Mouse (Mus musculus) forebrain, embryonic 15.5 days (tissue): ENCODE data around the gene 1700016D06Rik. TPM values are rescaled to one million over a fixed set of nuclear protein-coding genes. Genes with fewer than 3 reads are reported as not detected.
A peak's percentile ranks its signal among the peaks of the same experiment; 100 is the strongest.

Source experiments
- ATAC-seq: fragments of 200-750 bp; cut with Nextera tagmentation; replicated peaks from 2 replicates; pipeline ENCODE4 v1.8.0; 2017; ENCODE audit warnings: mild to moderate bottlenecking, moderate TSS enrichment, moderate library complexity
- H3K27ac ChIP-seq: fragments of 300-500 bp; sonication (generic); replicated peaks from 2 replicates; pipeline ENCODE4 v1.5.1; 2015; ENCODE audit warnings: mild to moderate bottlenecking, inconsistent platforms
- H3K27me3 ChIP-seq: fragments of 300-500 bp; sonication (generic); 2 replicates; pipeline ENCODE4 v1.6.1; 2015; ENCODE audit warnings: inconsistent platforms
- H3K36me3 ChIP-seq: fragments of 300-500 bp; sonication (generic); 2 replicates; pipeline ENCODE4 v1.6.1; 2015; ENCODE audit warnings: mild to moderate bottlenecking, inconsistent platforms
- H3K4me1 ChIP-seq: fragments of 300-500 bp; sonication (generic); 2 replicates; pipeline ENCODE4 v1.6.1; 2015; ENCODE audit warnings: inconsistent platforms
- H3K4me2 ChIP-seq: fragments of 300-500 bp; sonication (generic); replicated peaks from 2 replicates; pipeline ENCODE4 v1.6.1; 2015; ENCODE audit warnings: mild to moderate bottlenecking, inconsistent platforms
- H3K4me3 ChIP-seq: fragments of 300-500 bp; sonication (generic); 2 replicates; pipeline ENCODE4 v1.5.1; 2015; ENCODE audit warnings: mild to moderate bottlenecking, inconsistent platforms
- H3K9ac ChIP-seq: fragments of 300-500 bp; sonication (generic); replicated peaks from 2 replicates; pipeline ENCODE4 v1.6.1; 2015; ENCODE audit warnings: mild to moderate bottlenecking, inconsistent platforms
- H3K9me3 ChIP-seq: fragments of 300-500 bp; sonication (generic); 2 replicates; pipeline ENCODE4 v1.6.1; 2016; ENCODE audit warnings: inconsistent platforms
- WGBS: fragments of 180-500 bp; shearing (Covaris S2); methylation state at CpG from one replicate; pipeline ENCODE4 v1.1.7; 2015; ENCODE audit warnings: mixed read lengths; 5-methylcytosine and 5-hydroxymethylcytosine counted together
- polyA plus RNA-seq: library from polyadenylated mRNA; unstranded; fragments of >200 nt; fragmentation: Nextera tagmentation; extraction: Ambion mirVana; gene quantifications from 2 replicates; pipeline ENCODE4 v1.2.1, GENCODE M21; 2015

The 1700016D06Rik gene
- polyA plus RNA-seq, 1 experiment from 2014 or later: 0.25 TPM

DNA sequence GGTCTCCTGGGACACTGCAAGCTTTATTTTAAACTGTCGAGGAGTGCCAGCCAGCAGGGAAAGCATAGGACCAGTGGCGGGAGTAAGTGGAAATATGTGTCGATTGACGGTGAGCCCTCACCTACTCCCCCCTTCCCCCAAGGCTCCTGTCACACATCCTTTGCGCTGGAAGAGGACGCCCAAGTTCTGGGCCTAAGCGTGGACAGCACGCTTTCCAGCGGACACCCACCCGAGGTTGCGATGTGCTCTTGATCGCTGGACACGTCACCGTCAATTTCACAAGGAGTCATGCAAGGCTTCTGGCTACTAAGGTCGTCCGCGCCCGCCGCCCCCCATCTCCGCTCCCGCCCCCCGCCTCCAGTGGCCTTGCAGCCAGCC is 26.4 kb upstream of the 1700016D06Rik start:
- Histone ChIP-seq H3K27me3 (no peaks in the 10 kb centered on the region; the same call in 1 of the 2 replicates), H3K27ac (peak overlapping the region; percentile 100), H3K9ac (peak overlapping the region; percentile 98), H3K4me2 (peak overlapping the region; percentile 70), H3K9me3 (no peaks in the 10 kb centered on the region), H3K36me3 (peaks cover 3% of the 10 kb centered on the region; the same call in 1 of the 2 replicates), H3K4me3 (peak overlapping the region; percentile 94), H3K4me1 (peaks cover 31% of the 10 kb centered on the region)
- 2% methylated on average over 22 of the region's 22 CpGs for WGBS
- peak; percentile 17 for ATAC-seq

DNA sequence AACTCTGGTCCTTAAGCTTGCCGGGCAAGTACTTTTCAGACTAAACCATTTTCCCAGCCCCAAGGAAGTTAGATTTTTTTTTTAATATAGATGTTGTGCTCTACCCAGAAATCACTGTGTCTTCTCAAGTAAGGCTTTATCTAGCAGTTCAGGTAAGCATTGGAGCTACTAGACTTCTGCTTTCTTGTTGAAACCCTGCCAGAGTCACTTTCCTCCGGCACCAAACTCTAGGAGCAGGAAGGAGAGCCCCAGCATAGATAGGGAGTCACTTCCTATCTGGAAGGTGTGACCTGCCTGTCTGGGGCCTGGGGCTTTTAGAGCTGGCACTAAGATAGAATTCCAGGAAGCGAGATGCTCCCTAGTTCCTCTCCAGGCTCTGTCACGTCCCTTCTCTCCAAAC is 16.3 kb upstream of the 1700016D06Rik start:
- 82% methylated on average over 4 of the region's 4 CpGs for WGBS
- Histone ChIP-seq H3K4me1 (no peaks in the 10 kb centered on the region), H3K9me3 (no peaks in the 10 kb centered on the region), H3K4me3 (no peak overlapping the region), H3K36me3 (no peaks in the 10 kb centered on the region), H3K9ac (no peak overlapping the region), H3K27me3 (0 out of 2 replicates have a peak, but pooled peaks cover 5% of the 10 kb centered on the region), H3K27ac (no peak overlapping the region), H3K4me2 (no peak overlapping the region)
- ATAC-seq: no peak

DNA sequence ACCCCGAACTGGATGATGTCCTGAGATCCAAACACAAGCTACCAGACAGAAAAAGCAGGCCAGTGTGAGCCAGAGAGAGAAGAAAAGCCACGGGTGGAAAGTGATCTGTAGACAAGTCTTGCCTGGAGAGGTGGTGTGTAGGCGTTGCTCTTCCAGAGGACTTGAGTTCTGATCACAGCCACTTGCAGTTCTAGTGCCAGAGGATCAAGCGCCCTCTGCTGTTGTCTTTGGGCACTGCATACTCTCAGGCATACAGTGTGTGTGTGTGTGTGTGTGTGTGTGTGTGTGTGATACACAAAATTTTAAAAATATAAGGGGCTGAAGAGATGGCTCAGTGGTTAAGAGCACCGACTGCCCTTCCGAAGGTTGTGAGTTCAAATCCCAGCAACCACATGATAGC is 11.4 kb upstream of the 1700016D06Rik start:
- no peaks in the 10 kb centered on the region for H3K9me3 ChIP-seq
- H3K9ac ChIP-seq: no peak overlapping the region
- no peak overlapping the region for H3K27ac ChIP-seq
- no peak overlapping the region for H3K4me2 ChIP-seq
- no peaks in the 10 kb centered on the region for H3K27me3 ChIP-seq
- 85% methylated on average over 6 of the region's 6 CpGs for WGBS
- no peak for ATAC-seq
- no peaks in the 10 kb centered on the region for H3K4me1 ChIP-seq
- H3K36me3 ChIP-seq: no peaks in the 10 kb centered on the region
- no peak overlapping the region for H3K4me3 ChIP-seq

DNA sequence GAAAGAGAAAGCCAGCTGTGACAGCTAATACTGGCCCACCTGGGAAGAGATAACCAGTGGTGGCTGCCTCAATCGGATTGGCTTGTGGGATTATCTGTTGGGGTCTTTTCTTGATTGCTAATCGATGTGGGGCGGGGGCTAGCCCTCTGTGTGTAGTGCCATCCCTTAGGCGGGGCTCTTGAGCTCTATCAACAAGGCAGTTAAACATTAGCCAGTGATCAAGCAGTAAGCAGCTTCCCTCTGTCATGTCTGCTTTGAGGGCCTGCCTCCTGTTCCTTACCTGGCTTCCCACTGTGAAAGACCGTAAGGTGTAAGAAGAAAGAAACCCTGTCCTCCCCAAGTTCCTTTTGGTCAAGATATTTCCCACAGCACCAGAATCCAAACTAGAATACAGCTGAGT is 9.6 kb upstream of the 1700016D06Rik start:
- H3K9ac ChIP-seq: no peak overlapping the region
- no peaks in the 10 kb centered on the region for H3K4me1 ChIP-seq
- H3K36me3 ChIP-seq: no peaks in the 10 kb centered on the region
- no peak overlapping the region for H3K27ac ChIP-seq
- no peak overlapping the region for H3K4me3 ChIP-seq
- ATAC-seq: no peak
- no peaks in the 10 kb centered on the region for H3K27me3 ChIP-seq
- no peaks in the 10 kb centered on the region for H3K9me3 ChIP-seq
- WGBS: 50% methylated on average over 5 of the region's 5 CpGs
- no peak overlapping the region for H3K4me2 ChIP-seq

DNA sequence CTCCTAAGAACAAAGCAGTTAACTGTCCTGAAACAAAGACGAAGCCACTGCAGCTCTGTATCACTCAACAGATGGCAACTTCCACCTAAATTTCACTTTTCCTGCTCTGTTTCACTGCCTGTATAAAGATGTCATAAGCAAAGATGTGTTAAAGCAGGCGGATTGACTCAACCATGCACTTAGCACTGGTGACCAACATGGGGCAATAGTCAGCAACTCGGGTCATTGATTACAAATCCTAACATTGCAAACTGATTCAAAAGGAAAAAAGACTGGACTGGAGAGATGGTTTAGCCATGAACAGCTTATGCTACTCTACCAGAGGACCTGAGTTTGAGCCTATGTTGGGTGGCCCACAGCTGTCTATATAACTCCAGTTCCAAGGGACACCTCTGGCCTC is 8.7 kb upstream of the 1700016D06Rik start:
- H3K4me2 ChIP-seq: no peak overlapping the region
- H3K9me3 ChIP-seq: no peaks in the 10 kb centered on the region
- no peaks in the 10 kb centered on the region for H3K36me3 ChIP-seq
- no peak overlapping the region for H3K9ac ChIP-seq
- H3K27ac ChIP-seq: no peak overlapping the region
- no peaks in the 10 kb centered on the region for H3K4me1 ChIP-seq
- no peak overlapping the region for H3K4me3 ChIP-seq
- no peaks in the 10 kb centered on the region for H3K27me3 ChIP-seq
- 85% methylated on average over 3 of the region's 3 CpGs for WGBS
- ATAC-seq: no peak

DNA sequence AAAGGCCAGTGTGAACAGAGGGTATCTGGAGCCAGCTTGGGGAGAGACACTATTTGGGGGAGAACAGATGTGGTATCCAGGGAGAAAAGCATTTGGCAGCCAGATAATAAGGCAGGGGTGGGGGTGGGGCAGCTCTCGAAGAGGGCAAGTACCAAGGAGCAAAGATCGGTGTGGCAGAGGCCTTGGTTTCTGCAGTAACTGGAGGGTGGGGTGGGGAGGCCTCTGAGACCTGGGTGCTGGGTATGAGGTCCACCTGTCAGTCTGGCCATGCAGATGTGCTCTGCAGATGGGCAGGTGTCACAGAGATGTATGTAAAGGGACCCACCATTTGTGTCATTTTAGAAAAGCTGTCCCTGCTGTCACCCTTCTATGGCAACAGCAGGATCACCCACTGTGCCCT is 8.0 kb upstream of the 1700016D06Rik start:
- WGBS: 58% methylated on average over 2 of the region's 2 CpGs
- Histone ChIP-seq H3K4me3 (no peak overlapping the region), H3K27ac (no peak overlapping the region), H3K36me3 (no peaks in the 10 kb centered on the region), H3K9ac (no peak overlapping the region), H3K9me3 (no peaks in the 10 kb centered on the region), H3K4me2 (no peak overlapping the region), H3K4me1 (no peaks in the 10 kb centered on the region), H3K27me3 (no peaks in the 10 kb centered on the region)
- ATAC-seq: no peak

DNA sequence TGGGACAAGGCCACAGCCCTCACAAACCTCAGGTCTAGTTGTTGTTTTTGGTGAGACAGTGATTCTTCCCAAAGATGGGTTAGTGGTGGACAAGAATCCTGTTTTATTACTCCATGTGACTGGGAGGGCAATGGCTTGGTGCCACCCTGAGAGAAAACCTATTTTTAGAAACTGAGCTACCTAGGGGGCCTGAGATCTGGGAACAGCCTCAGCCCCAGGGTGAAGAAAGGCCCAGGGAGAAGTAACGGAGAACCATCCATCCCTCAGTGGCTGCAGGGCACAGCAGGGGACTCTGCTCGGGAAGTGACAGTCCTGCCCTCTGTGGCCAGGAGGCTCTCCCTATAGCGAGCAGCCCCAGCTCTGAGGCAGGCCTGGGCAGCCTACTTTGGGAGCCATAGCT is 6.8 kb upstream of the 1700016D06Rik start:
- no peaks in the 10 kb centered on the region for H3K27me3 ChIP-seq
- H3K4me3 ChIP-seq: no peak overlapping the region
- H3K4me2 ChIP-seq: no peak overlapping the region
- ATAC-seq: no peak
- no peaks in the 10 kb centered on the region for H3K4me1 ChIP-seq
- no peak overlapping the region for H3K27ac ChIP-seq
- WGBS: 28% methylated on average over 3 of the region's 3 CpGs
- H3K9me3 ChIP-seq: no peaks in the 10 kb centered on the region
- H3K9ac ChIP-seq: no peak overlapping the region
- no peaks in the 10 kb centered on the region for H3K36me3 ChIP-seq

DNA sequence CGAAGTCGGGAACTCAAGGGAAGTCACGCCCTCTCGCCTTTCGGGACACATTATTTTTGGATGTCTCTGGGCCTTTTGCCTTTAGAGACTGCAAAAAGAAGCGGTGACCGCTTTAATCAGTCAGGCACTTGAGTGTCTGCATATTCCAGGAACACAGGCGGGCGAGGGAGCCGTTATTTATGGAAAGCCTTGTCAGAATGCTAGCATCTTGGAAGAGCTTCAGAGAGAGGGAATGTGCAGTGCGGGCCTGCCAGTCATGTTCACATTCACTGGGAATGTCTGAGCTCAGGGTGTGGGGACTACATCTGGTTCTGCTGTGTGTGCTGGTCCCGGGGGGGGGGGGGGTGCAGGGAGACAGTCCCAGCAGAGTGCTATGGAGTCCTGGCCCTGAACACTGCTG is 5.0 kb upstream of the 1700016D06Rik start:
- H3K9ac ChIP-seq: no peak overlapping the region
- 83% methylated on average over 12 of the region's 12 CpGs for WGBS
- H3K9me3 ChIP-seq: no peaks in the 10 kb centered on the region
- no peaks in the 10 kb centered on the region for H3K36me3 ChIP-seq
- ATAC-seq: no peak
- no peak overlapping the region for H3K4me3 ChIP-seq
- no peaks in the 10 kb centered on the region for H3K27me3 ChIP-seq
- H3K4me2 ChIP-seq: no peak overlapping the region
- no peaks in the 10 kb centered on the region for H3K4me1 ChIP-seq
- 0 out of 2 replicates have a peak overlapping the region, but pooled peaks have one; percentile 21 for H3K27ac ChIP-seq

DNA sequence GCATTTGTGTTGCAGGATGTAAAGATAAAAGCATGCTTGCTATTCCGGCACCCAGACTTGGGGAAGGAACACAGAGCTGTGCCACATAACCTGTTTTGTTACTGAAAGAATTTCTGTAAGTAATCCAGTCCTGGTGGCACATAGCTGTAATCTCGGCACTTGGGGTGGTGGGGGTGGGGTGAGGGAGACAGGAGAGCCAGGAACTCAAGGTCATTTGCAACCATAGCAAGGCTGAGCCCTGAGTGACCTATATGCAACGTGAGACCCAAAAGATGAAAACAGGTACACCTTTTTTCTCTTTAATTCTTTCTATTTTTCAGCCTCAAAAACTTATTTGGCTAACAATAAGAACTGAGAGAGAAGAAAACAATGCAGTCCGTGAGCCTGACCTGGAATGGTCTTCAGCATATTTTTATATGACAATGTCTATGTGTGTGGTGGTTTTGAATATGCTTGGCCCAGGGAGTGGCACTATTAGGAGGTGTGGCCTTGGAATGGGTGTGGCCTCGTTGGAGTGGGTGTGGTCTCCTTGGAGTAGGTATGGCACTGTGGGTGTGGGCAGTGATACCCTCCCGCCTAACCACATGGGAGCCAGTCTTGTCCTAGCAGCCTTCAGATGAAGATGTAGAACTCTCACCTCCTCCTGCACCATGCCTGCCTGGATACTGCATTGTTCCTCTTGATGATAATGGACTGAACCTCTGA is 4.0 kb upstream of the 1700016D06Rik start:
- no peaks in the 10 kb centered on the region for H3K27me3 ChIP-seq
- H3K4me3 ChIP-seq: no peak overlapping the region
- no peak overlapping the region for H3K9ac ChIP-seq
- peaks cover 3% of the 10 kb centered on the region for H3K4me1 ChIP-seq
- H3K27ac ChIP-seq: no peak overlapping the region
- WGBS: 72% methylated on average over 6 of the region's 6 CpGs
- no peak overlapping the region for H3K4me2 ChIP-seq
- H3K9me3 ChIP-seq: no peaks in the 10 kb centered on the region
- H3K36me3 ChIP-seq: no peaks in the 10 kb centered on the region
- ATAC-seq: no peak

DNA sequence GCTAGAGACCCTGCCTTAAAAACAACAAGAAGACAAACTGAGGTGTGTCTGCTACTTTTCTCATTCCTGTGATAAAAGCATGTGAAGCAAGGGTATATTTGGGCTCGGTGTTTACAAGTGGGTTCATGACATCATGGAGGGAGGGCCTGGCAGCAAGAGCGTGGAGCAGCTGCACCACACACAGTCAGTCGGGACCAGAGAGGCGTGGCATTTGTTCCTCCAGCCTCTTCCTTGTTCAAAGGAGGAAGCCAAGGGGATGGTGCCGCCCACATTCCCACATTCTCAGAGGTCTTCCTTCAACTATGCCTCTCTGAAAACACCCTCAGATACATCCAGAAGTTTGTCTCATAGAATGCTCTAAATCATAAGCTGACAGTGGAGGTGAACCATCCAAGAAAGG is 2.9 kb upstream of the 1700016D06Rik start:
- no peak overlapping the region for H3K27ac ChIP-seq
- H3K4me3 ChIP-seq: no peak overlapping the region
- H3K4me2 ChIP-seq: no peak overlapping the region
- no peaks in the 10 kb centered on the region for H3K36me3 ChIP-seq
- H3K9me3 ChIP-seq: no peaks in the 10 kb centered on the region
- peaks cover 3% of the 10 kb centered on the region for H3K4me1 ChIP-seq
- no peak for ATAC-seq
- no peak overlapping the region for H3K9ac ChIP-seq
- H3K27me3 ChIP-seq: no peaks in the 10 kb centered on the region
- WGBS: 83% methylated on average over 5 of the region's 5 CpGs

DNA sequence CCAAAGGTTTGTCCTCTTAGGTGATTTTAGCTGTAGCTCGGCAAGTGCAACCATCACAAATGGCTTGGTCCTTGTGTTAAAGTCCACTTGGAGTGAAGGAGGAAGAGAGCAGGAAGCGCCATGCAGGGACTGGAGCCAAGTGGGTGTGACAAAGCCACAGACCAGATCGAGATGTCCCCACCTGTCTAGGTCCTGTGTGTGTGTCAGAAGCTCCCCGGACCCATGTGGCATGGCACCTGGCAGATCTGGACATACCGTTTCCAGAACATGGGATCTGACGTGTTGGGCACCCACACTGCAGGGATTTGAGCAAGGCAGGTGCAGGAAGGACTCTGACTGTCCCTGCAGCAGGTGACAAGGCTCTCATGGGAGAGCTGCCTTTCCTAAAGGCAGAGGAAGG is 565 bp upstream of the 1700016D06Rik start:
- H3K9ac ChIP-seq: no peak overlapping the region
- ATAC-seq: no peak
- peaks cover 3% of the 10 kb centered on the region for H3K4me1 ChIP-seq
- no peak overlapping the region for H3K27ac ChIP-seq
- no peak overlapping the region for H3K4me2 ChIP-seq
- no peak overlapping the region for H3K4me3 ChIP-seq
- H3K9me3 ChIP-seq: no peaks in the 10 kb centered on the region
- H3K27me3 ChIP-seq: no peaks in the 10 kb centered on the region
- 84% methylated on average over 6 of the region's 6 CpGs for WGBS
- no peaks in the 10 kb centered on the region for H3K36me3 ChIP-seq

DNA sequence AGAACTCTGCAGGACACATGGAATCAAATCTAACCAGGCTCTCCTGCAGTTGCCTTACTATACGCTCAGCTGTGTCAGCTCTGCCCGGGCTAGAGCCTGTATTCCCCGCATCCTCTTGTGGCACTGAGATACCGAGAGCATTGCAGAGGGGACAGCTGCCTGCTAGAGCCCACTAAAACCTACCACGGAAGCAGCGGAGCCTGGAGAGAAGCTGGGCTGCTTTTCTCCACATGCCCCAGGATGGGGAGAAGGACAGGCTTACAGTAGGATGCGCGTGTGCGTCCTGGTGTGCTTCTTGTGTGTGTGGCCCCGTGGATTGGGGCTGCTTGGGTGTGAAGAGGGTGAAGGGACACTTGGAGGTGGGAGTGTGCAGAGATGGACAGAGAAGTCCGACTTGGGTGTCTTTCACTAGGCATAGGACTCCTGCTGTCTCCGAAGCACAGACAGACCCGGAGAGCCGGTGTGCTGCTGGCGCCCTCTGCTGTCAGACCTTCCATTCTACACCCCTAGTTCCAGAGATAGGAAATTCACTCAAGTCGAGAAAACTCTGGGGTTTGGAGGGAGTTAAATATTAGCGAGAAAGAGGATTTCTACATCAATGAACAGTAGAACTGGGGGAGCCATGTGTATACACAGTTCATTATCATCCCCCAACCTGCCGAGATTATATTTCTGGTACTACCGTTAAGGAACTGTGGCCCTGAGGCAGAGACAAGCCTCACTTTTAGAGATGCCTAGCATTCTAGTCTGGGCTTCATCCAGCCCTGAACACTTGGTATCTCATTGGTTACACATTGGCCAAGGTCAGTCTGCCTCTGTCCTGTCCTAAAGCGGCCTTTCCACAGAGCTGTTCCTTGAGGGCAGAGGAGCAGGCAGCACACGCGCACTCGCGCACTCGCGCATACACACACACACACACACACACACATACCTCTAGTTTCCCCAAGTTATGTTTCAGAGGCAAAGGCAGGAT is 517 bp downstream of the 1700016D06Rik start:
- Histone ChIP-seq H3K27ac (no peak overlapping the region), H3K4me1 (peaks cover 3% of the 10 kb centered on the region), H3K4me2 (peak overlapping the region; percentile 41), H3K36me3 (no peaks in the 10 kb centered on the region), H3K9me3 (no peaks in the 10 kb centered on the region), H3K9ac (peak overlapping the region; percentile 23), H3K27me3 (no peaks in the 10 kb centered on the region), H3K4me3 (peak overlapping the region; percentile 18)
- 34% methylated on average over 26 of the region's 26 CpGs for WGBS
- ATAC-seq: peak; percentile 81
